ENCODE assay signal across 24 mouse cellular contexts in the genomic region with DNA sequence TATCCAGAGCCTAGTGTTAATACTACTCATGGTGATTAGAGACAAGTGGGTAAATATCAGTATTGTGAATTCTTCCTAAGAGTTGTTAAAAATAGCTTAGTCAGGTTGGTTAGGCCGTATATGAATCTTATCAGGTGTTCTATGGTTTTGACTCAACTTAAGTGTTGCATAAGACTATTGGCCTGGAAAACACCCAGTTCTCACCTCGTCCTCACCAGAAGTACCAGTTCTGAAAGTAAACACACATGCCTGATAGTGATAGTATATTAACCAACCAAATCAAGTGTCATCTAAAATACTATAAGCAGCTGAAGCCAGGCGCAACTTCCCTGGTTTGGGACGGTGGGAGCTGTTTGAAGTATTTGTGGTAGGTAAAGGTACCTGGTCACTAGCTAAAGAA.
DNase-seq lines count a peak whose midpoint lies in the region; ATAC-seq and TF ChIP-seq lines count a peak whose summit lies in the region.
"Had no signal": no experiment of that assay in that cellular context is flagged by ENCODE, and none has a peak within 500 bp of the region (broad histone marks: within the 10 kb centered on the region; RNA-seq: fewer than 3 reads in every experiment).

No protein-coding gene starts in this region.

- H3K36me3 ChIP-seq in liver, postnatal 0 days (replicated peaks; ENCODE audit: insufficient read depth, low read length): no peaks in the 10 kb centered on the region
- no peaks in the 10 kb centered on the region for H3K36me3 ChIP-seq in stomach, postnatal 0 days (ENCODE audit: control insufficient read depth, insufficient read depth, low read length)
- H3K36me3 ChIP-seq: forebrain, embryonic 15.5 days; heart, embryonic 12.5 days; limb, embryonic 15.5 days had no signal

- no peak for DNase-seq in liver, postnatal 0 days
- no peak for DNase-seq in liver
- peak; percentile 10 for DNase-seq in urinary bladder, postnatal 14 days (ENCODE audit: low spot score)
- no peak for DNase-seq in urinary bladder, adult 2 months (ENCODE audit: low spot score)
- DNase-seq in lung, postnatal 25 days (ENCODE audit: low spot score): peak; percentile 60
- DNase-seq in stomach, postnatal 0 days (ENCODE audit: low spot score): peak; percentile 56
- no peak for DNase-seq in layer of hippocampus, postnatal 25 days (ENCODE audit: extremely low spot score in 1 of 2, low spot score in 1 of 2)
- DNase-seq in kidney, adult 11 months: no peak
- DNase-seq: adrenal gland, postnatal 14 days; cerebellum, adult 8-10 months; gastrocnemius, postnatal 10 days; heart, adult 18-20 months; heart, postnatal 10 days; kidney, adult 2 months; left cerebral cortex, postnatal 4 days; right cerebral cortex, adult 18-20 months; thymus, postnatal 25 days had no signal

- no peak overlapping the region for H3K4me3 ChIP-seq in liver, postnatal 0 days (ENCODE audit: low read depth, low read length)
- no peak overlapping the region for H3K4me3 ChIP-seq in stomach, postnatal 0 days (ENCODE audit: low read depth, low read length)
- H3K4me3 ChIP-seq: forebrain, embryonic 15.5 days; heart, embryonic 12.5 days; limb, embryonic 15.5 days had no signal

- no peak overlapping the region for H3K9ac ChIP-seq in liver, postnatal 0 days (replicated peaks)
- H3K9ac ChIP-seq in stomach, postnatal 0 days (ENCODE audit: low read length): no peak overlapping the region
- H3K9ac ChIP-seq: forebrain, embryonic 15.5 days; heart, embryonic 12.5 days; limb, embryonic 15.5 days had no signal

- peaks cover 4% of the 10 kb centered on the region; the same call in 1 of the 2 replicates for H3K4me1 ChIP-seq in liver, postnatal 0 days (ENCODE audit: insufficient read depth)
- H3K4me1 ChIP-seq in stomach, postnatal 0 days (replicated peaks; ENCODE audit: control insufficient read depth, insufficient read depth): no peaks in the 10 kb centered on the region; the same call in 1 of the 2 replicates

- H3K9me3 ChIP-seq in liver, postnatal 0 days (ENCODE audit: low read length): no peaks in the 10 kb centered on the region
- no peaks in the 10 kb centered on the region for H3K9me3 ChIP-seq in stomach, postnatal 0 days (ENCODE audit: control insufficient read depth, low read length)
- H3K9me3 ChIP-seq: forebrain, embryonic 15.5 days; heart, embryonic 12.5 days; limb, embryonic 15.5 days had no signal

- no peak overlapping the region for H3K27ac ChIP-seq in liver, postnatal 0 days (ENCODE audit: low read depth)
- H3K27ac ChIP-seq in stomach, postnatal 0 days (replicated peaks): peak overlapping the region; percentile 41; the same call in 1 of the 2 replicates
- H3K27ac ChIP-seq: forebrain, embryonic 15.5 days; hindbrain, postnatal 0 days; kidney, postnatal 0 days; limb, embryonic 15.5 days had no signal

- WGBS in liver, postnatal 0 days (ENCODE audit: insufficient replicate concordance): 43% methylated on average over 4 of the region's 4 CpGs
- WGBS in stomach, postnatal 0 days: 45% methylated on average over 4 of the region's 4 CpGs

- no peak overlapping the region for H3K4me2 ChIP-seq in liver, postnatal 0 days (ENCODE audit: low read depth, low read length)
- H3K4me2 ChIP-seq in stomach, postnatal 0 days (replicated peaks; ENCODE audit: low read depth): no peak overlapping the region
- H3K4me2 ChIP-seq: forebrain, embryonic 15.5 days; heart, embryonic 12.5 days; limb, embryonic 15.5 days; midbrain, embryonic 11.5 days had no signal

- TF ChIP-seq CTCF in liver, postnatal 0 days (IDR thresholded peaks at IDR 0.05; ENCODE audit: low read depth): no peak
- TF ChIP-seq CTCF in stomach, postnatal 0 days (IDR thresholded peaks at IDR 0.05; ENCODE audit: low read depth): no peak

- ATAC-seq in liver, postnatal 0 days: peak; percentile 70
- ATAC-seq in stomach, postnatal 0 days (ENCODE audit: low FRiP score, low TSS enrichment): peak; percentile 93
- ATAC-seq: CD4-positive, CD25-positive, alpha-beta regulatory T cell, adult 4 months; forebrain, embryonic 15.5 days; hindbrain, postnatal 0 days had no signal

- no peaks in the 10 kb centered on the region for H3K27me3 ChIP-seq in liver, postnatal 0 days (ENCODE audit: insufficient read depth, low read length)
- H3K27me3 ChIP-seq in stomach, postnatal 0 days (ENCODE audit: control insufficient read depth, insufficient read depth, low read length): no peaks in the 10 kb centered on the region
- H3K27me3 ChIP-seq: forebrain, embryonic 15.5 days; heart, embryonic 12.5 days; limb, embryonic 15.5 days had no signal

- no peak for TF ChIP-seq EP300 in liver, postnatal 0 days (IDR thresholded peaks at IDR 0.05; ENCODE audit: low read depth)
- no peak for TF ChIP-seq EP300 in stomach, postnatal 0 days (optimal IDR thresholded peaks at IDR 0.05)

Comparison
In these comparisons a context has a peak if more than half of its experiments do, and no peak if none do; other contexts are left out.
1. DNase-seq: peak in urinary bladder, postnatal 14 days (single experiment), lung, postnatal 25 days (single experiment) and stomach, postnatal 0 days (single experiment); none in liver, postnatal 0 days (single experiment), liver (single experiment), urinary bladder, adult 2 months (single experiment), layer of hippocampus, postnatal 25 days (0 of 2) and kidney, adult 11 months (single experiment).